Mouse (Mus musculus) liver, adult 2 months (tissue): Measurements from ENCODE around the gene Ykt6.

Source experiments
- CTCF ChIP-seq: fragments of 200-500 bp; IDR thresholded peaks from 2 replicates; pipeline ENCODE4 v1.5.1; 2011; ENCODE audit warnings: low read depth, low read length, control low read depth
- POLR2A ChIP-seq: fragments of 200-500 bp; IDR thresholded peaks from 2 replicates; pipeline ENCODE4 v1.6.1; 2011; ENCODE audit warnings: low read length, control low read depth; ENCODE audit not compliant: insufficient read depth; ENCODE audit errors: extremely low read depth

DNA sequence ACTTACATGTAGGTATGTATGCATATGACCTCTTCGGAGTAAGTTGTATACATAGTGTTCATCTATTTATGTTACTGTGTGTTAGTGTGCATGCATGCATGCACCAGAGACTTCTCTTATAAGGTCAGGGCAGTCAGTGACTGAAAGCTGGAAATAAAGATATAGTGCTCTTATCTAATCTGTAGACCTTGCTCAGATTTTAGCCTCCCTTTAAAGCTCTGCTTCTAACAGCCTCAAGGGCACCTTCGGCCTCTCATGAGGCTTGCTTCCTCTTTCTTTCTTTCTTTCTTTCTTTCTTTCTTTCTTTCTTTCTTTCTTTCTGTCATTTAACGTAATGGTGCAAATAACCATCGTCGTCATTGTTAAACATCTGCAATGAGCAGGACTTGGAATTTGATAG lies 1.1 kb upstream of the Ykt6 start:
- TF ChIP-seq CTCF (no peak), POLR2A (no peak)
